Mouse (Mus musculus) heart, embryonic 12.5 days (tissue): Measurements from ENCODE around the gene Cltc. TPM values are rescaled to one million over a fixed set of nuclear protein-coding genes. Genes with fewer than 3 reads are reported as not detected.

ENCODE experiments used
- ATAC-seq: fragments of 200-750 bp; cut with Nextera tagmentation; 2 replicates; pipeline ENCODE4 v1.8.0; 2017; ENCODE audit warnings: moderate TSS enrichment, moderate library complexity; ENCODE audit not compliant: insufficient number of reproducible peaks, low FRiP score
- H3K27ac ChIP-seq: fragments of 300-500 bp; sonication (generic); 2 replicates; pipeline ENCODE4 v1.5.1; 2016; ENCODE audit warnings: mild to moderate bottlenecking, moderate library complexity; ENCODE audit not compliant: poor library complexity, severe bottlenecking
- H3K27me3 ChIP-seq: fragments of 300-500 bp; sonication (generic); replicated peaks from 2 replicates; pipeline ENCODE4 v1.6.1; 2016; ENCODE audit warnings: mild to moderate bottlenecking, moderate library complexity
- H3K36me3 ChIP-seq: fragments of 300-500 bp; sonication (generic); 2 replicates; pipeline ENCODE4 v1.6.1; 2016; ENCODE audit warnings: mild to moderate bottlenecking, moderate library complexity
- H3K4me1 ChIP-seq: fragments of 300-500 bp; sonication (generic); replicated peaks from 2 replicates; pipeline ENCODE4 v1.6.1; 2016; ENCODE audit warnings: mild to moderate bottlenecking
- H3K4me2 ChIP-seq: fragments of 300-500 bp; sonication (generic); 2 replicates; pipeline ENCODE4 v1.6.1; 2016; ENCODE audit warnings: mild to moderate bottlenecking, moderate library complexity
- H3K4me3 ChIP-seq: fragments of 300-500 bp; sonication (generic); 2 replicates; pipeline ENCODE4 v1.5.1; 2016; ENCODE audit warnings: mild to moderate bottlenecking
- H3K9ac ChIP-seq: fragments of 300-500 bp; sonication (generic); 2 replicates; pipeline ENCODE4 v1.6.1; 2016; ENCODE audit warnings: mild to moderate bottlenecking, moderate library complexity
- H3K9me3 ChIP-seq: fragments of 300-500 bp; sonication (generic); replicated peaks from 2 replicates; pipeline ENCODE4 v1.6.1; 2016; ENCODE audit warnings: mild to moderate bottlenecking, moderate library complexity
- WGBS: fragments of 180-500 bp; shearing (Covaris S2); methylation state at CpG from one replicate; pipeline ENCODE4 v1.1.7; 2016; 5-methylcytosine and 5-hydroxymethylcytosine counted together
- polyA plus RNA-seq: library from polyadenylated mRNA; unstranded; fragments of >200 nt; fragmentation: Nextera tagmentation; extraction: Ambion mirVana; gene quantifications from 2 replicates; pipeline ENCODE4 v1.2.1, GENCODE M21; 2016

The Cltc gene
- polyA plus RNA-seq, 1 experiment from 2014 or later, result 194 TPM

DNA sequence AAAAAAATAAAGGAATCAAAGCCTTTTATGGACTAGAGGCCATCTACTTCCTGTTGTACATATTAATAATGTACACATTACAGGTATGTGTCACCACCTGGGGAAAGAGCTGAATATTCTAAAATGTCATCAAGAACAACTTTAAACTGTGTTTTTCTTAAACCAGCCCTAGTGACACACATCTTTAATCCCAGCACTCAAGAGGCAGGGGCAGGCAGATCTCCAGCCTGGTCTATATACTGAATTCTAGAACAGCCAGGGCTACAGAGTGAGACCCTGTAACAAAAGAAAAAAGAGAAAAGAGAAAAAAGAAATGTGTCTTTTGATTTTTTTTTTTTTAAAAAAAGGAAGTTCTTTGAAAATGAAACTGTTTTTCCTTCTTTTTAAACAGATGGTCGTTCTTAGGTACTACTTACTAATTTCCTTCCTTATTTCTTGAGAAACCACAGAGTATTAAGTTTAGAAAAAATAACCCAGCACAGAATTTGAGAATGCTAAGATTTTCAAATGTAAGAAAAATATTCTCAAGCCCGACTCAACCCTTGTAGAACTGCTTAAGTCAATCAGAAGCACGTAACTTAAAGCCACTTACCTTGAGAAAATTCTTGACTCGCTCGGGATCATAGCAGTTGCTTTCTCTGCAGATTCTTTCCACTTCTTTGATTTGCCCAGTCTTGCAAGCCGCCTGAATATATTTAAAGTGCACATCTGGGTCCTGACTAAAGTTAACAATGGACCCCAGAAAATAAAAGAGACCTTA lies 39.9 kb downstream of the Cltc start:
- Histone ChIP-seq H3K9ac (no peak overlapping the region), H3K36me3 (peaks cover 64% of the 10 kb centered on the region), H3K27ac (no peak overlapping the region), H3K4me2 (no peak overlapping the region), H3K27me3 (no peaks in the 10 kb centered on the region), H3K4me3 (no peak overlapping the region), H3K9me3 (no peaks in the 10 kb centered on the region), H3K4me1 (no peaks in the 10 kb centered on the region)
- ATAC-seq, result no peak
- 91% methylated on average over 6 of the region's 6 CpGs for whole genome bisulfite sequencing

DNA sequence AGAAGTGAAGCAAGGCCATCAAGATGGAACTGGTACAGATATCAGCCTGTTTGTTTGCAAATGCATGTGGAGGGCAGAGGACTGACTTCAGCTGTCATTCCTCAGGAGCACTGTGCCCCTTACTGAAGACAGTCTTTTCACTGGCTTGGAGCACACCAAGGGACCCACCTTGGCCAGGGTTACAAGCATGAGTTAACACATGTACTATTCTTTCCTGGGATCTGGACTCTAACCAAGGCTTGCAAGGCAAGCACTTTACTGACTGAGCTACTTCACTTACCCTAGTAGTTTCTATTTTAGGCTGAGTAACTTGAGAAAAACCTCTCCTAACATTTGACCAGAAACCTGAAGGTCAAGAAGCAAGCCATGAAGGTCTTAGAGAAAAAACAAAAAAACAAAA lies 42.8 kb downstream of the Cltc start:
- Histone ChIP-seq H3K9me3 (no peaks in the 10 kb centered on the region), H3K27ac (peak overlapping the region; percentile 26; the same call in 1 of the 2 replicates), H3K4me3 (no peak overlapping the region), H3K9ac (no peak overlapping the region), H3K4me1 (0 out of 2 replicates have a peak, but pooled peaks cover 2% of the 10 kb centered on the region), H3K27me3 (no peaks in the 10 kb centered on the region), H3K36me3 (peaks cover 70% of the 10 kb centered on the region), H3K4me2 (no peak overlapping the region)
- ATAC-seq, result no peak

DNA sequence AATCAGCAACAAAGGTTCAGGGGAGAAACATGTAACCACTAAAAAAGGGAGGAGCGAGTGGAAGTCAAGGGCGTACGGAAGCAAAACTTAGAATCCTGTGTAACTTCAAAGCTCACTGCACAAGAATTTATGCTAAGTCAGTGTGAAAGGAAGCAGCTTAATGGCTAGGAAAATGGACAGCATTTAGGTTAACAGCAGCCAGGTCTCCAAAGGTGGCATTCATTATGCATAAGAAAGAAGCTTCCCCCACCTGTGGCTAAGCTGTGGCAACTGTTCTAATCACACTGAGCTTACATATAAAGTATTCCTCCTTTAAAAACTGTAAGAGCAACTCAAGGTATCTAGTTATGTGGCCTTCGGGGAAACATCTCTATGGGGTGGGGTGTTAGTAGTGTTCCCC lies 56.2 kb downstream of the Cltc start:
- no peaks in the 10 kb centered on the region for H3K4me1 ChIP-seq
- no peak overlapping the region for H3K9ac ChIP-seq
- peaks cover 83% of the 10 kb centered on the region for H3K36me3 ChIP-seq
- no peak overlapping the region for H3K27ac ChIP-seq
- H3K4me2 ChIP-seq, result no peak overlapping the region
- WGBS, result 91% methylated on average over 4 of the region's 4 CpGs
- no peak overlapping the region for H3K4me3 ChIP-seq
- no peak for ATAC-seq
- no peaks in the 10 kb centered on the region for H3K27me3 ChIP-seq
- no peaks in the 10 kb centered on the region for H3K9me3 ChIP-seq

DNA sequence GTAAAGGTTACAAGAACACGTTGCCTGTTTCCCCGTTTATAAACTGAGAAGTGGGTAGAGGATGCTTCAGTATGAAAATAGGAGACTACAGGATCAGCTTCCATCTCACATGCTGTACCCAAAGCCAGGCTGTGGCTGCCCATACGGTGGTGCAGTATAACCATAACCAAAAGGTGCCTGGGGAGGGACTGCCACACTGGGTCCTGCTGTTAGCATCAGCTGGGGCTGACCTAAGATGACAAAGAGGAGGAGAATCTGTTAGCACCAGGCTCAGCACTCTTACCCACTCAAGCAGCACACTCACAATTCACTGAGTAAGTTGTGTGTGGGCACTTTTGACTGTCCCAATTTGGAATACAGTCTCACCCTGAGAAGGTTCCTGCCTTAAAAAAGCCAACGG lies 61.9 kb downstream of the Cltc start:
- Histone ChIP-seq H3K9me3 (no peaks in the 10 kb centered on the region), H3K27ac (no peak overlapping the region), H3K9ac (no peak overlapping the region), H3K4me1 (no peaks in the 10 kb centered on the region), H3K4me2 (no peak overlapping the region), H3K27me3 (no peaks in the 10 kb centered on the region), H3K4me3 (no peak overlapping the region), H3K36me3 (peaks cover 78% of the 10 kb centered on the region)
- no peak for ATAC-seq
- WGBS, result 81% methylated on average over 4 of the region's 4 CpGs

DNA sequence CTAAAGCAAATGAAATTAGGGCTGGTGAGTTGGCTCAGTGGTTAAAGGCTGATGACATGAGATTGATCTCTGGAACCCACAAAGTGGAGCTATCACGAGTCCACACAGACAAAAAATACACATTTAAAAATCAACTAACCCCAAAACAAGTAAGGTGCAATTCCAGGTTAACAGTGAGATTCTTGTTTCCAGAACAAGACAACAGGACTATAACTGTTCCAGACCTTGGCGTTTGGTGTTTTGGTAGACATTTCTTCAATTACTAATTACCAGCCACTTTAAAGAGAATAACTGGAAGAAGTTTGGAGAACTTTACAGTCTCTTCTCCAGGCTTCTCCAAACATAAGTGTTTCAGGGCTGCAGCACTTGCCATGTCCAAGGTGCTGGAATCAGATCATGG lies 64.8 kb downstream of the Cltc start:
- Histone ChIP-seq H3K27ac (no peak overlapping the region), H3K27me3 (no peaks in the 10 kb centered on the region), H3K4me3 (no peak overlapping the region), H3K9ac (no peak overlapping the region), H3K9me3 (no peaks in the 10 kb centered on the region), H3K4me1 (no peaks in the 10 kb centered on the region), H3K36me3 (peaks cover 71% of the 10 kb centered on the region), H3K4me2 (no peak overlapping the region)
- no peak for ATAC-seq
- 86% methylated on average over 2 of the region's 2 CpGs for WGBS

DNA sequence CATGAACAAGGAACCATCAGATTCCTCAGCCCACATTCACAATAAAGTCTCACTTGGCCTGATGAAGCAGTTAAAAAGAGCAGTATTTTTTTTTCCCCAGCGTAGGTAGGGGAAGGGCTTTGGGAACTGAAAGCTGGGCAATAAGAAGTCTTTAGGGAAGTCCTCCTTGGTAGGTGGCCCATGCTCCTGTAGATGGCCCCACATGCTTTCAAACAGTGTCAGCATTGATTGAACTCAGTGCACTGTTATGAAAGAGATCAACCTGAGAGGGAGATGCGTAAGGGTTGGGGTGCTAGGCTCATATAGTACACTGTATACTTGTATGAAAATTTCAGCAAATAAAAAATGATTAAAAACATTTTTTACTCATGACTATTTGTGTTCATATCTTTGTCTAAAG lies 65.4 kb downstream of the Cltc start:
- no peaks in the 10 kb centered on the region for H3K9me3 ChIP-seq
- H3K4me2 ChIP-seq, result no peak overlapping the region
- no peak for ATAC-seq
- no peaks in the 10 kb centered on the region for H3K27me3 ChIP-seq
- no peak overlapping the region for H3K27ac ChIP-seq
- H3K4me3 ChIP-seq, result no peak overlapping the region
- H3K4me1 ChIP-seq, result peaks cover under 1% of the 10 kb centered on the region; the same call in 1 of the 2 replicates
- WGBS, result 86% methylated on average over 2 of the region's 2 CpGs
- H3K36me3 ChIP-seq, result peaks cover 71% of the 10 kb centered on the region
- H3K9ac ChIP-seq, result no peak overlapping the region

DNA sequence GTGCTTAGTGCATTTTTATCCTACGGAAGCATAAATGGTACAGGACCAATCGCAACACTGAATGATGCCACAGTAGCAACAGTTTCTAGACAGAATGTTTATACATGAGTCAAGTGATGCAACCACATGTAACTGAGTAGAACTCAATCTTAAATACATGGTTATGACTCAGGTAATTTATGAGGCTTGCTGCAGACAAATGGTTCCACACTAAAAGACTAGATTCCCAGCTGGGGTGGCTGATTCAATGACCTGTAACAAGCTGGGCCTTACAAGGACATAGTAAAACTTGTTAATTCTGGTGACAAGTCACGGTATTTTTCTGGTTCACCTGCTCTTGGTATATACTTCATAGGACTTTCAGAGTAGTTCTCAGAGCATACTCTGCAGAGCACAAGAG lies 65.9 kb downstream of the Cltc start:
- 94% methylated on average over 3 of the region's 3 CpGs for WGBS
- no peaks in the 10 kb centered on the region for H3K27me3 ChIP-seq
- H3K4me3 ChIP-seq, result no peak overlapping the region
- no peaks in the 10 kb centered on the region for H3K9me3 ChIP-seq
- H3K36me3 ChIP-seq, result peaks cover 69% of the 10 kb centered on the region
- H3K4me1 ChIP-seq, result peaks cover 3% of the 10 kb centered on the region; the same call in 1 of the 2 replicates
- no peak for ATAC-seq
- no peak overlapping the region for H3K27ac ChIP-seq
- no peak overlapping the region for H3K4me2 ChIP-seq
- no peak overlapping the region for H3K9ac ChIP-seq

DNA sequence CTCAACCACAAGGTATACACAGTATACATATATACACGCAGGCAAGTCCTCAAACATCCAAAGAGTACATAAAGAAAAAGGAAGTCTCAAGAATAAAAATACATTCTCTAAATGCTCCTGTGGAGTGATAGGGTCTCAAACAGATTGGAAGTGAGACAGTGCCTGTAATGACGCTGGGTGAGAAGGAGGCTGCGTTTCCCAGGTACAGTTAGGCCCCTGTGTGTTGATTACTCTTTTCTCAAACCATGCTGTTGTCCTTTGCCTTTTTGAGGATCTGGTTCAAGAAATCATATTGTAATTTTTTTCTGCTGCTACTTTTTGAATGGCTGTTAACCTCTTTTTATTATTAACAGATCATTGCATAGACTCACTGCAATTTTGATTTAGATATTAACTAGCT lies 67.0 kb downstream of the Cltc start:
- ATAC-seq, result no peak
- 91% methylated on average over 3 of the region's 3 CpGs for WGBS
- no peaks in the 10 kb centered on the region for H3K27me3 ChIP-seq
- H3K27ac ChIP-seq, result no peak overlapping the region
- H3K4me1 ChIP-seq, result peaks cover 8% of the 10 kb centered on the region
- no peak overlapping the region for H3K4me2 ChIP-seq
- no peak overlapping the region for H3K4me3 ChIP-seq
- H3K9ac ChIP-seq, result no peak overlapping the region
- H3K9me3 ChIP-seq, result no peaks in the 10 kb centered on the region
- peaks cover 66% of the 10 kb centered on the region for H3K36me3 ChIP-seq

DNA sequence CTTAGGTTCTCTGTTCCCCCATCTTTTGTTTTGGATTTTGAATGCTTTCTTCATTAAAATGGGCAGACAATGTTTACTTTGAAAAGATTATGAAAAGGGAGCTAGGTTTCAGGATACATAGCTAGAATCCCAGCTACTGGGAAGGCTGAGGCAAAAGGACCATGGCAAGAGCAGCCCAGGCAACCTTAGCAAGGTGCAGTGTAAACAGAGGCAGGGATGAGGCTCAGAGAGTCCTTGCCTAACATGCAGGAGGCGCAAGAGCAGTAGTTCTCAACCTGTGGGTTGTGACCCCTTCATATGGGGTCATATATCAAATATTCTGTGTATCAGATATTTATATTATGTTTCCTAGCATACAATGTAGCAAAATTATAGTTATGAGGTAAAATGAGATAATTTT lies 72.0 kb downstream of the Cltc start:
- peaks cover 28% of the 10 kb centered on the region for H3K36me3 ChIP-seq
- no peak overlapping the region for H3K27ac ChIP-seq
- WGBS, result 88% methylated on average over 1 of the region's 1 CpGs
- ATAC-seq, result no peak
- no peak overlapping the region for H3K9ac ChIP-seq
- H3K4me1 ChIP-seq, result peaks cover 23% of the 10 kb centered on the region
- H3K27me3 ChIP-seq, result no peaks in the 10 kb centered on the region
- no peaks in the 10 kb centered on the region for H3K9me3 ChIP-seq
- no peak overlapping the region for H3K4me3 ChIP-seq
- H3K4me2 ChIP-seq, result peak overlapping the region; percentile 29

DNA sequence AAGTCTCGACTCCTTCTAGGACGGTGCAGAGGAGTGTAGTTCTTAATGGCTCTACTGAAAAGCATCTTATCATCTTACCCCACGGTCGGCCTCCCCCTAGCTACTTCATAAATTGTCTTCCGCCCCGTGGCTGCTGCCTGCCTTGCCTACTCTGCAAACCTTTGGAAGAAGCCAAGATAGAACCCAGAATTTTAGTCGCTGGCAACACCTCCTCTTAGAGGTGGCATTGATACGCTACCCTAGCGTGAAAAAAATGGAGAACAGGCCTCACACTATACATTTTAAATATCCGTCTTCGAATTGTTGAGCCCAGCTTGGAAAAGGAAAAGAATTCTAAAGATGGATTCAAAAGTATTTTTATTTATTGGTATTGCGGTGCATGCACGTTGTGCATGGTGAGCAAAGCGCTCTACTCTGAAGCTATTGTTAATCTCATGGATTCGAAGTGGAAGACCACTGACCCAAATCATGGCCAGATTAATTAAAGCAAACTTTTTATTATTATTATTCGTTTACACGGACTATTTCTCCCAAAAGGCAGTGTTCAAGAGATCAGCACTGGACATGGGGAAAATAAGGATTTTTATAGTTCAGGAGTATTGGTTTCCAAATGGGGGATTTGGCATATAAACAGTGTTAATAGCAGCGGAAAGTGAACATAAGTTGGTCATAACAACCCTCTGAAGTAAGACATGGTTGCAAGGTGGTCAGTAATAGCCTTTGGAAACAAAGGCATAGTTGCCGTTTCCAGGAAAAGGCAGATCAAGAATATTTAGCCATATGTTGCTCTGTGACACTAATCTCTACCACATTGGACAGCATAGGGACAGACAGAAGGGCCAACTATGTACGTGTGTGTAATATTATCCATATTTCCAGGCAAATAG lies 73.0 kb downstream of the Cltc start:
- Histone ChIP-seq H3K9ac (peak overlapping the region; percentile 93), H3K27ac (peak overlapping the region; percentile 92), H3K4me2 (peak overlapping the region; percentile 91), H3K27me3 (no peaks in the 10 kb centered on the region), H3K4me3 (peak overlapping the region; percentile 95), H3K36me3 (peaks cover 18% of the 10 kb centered on the region), H3K4me1 (peaks cover 23% of the 10 kb centered on the region), H3K9me3 (no peaks in the 10 kb centered on the region)
- 9% methylated on average over 20 of the region's 20 CpGs for WGBS
- no peak for ATAC-seq

DNA sequence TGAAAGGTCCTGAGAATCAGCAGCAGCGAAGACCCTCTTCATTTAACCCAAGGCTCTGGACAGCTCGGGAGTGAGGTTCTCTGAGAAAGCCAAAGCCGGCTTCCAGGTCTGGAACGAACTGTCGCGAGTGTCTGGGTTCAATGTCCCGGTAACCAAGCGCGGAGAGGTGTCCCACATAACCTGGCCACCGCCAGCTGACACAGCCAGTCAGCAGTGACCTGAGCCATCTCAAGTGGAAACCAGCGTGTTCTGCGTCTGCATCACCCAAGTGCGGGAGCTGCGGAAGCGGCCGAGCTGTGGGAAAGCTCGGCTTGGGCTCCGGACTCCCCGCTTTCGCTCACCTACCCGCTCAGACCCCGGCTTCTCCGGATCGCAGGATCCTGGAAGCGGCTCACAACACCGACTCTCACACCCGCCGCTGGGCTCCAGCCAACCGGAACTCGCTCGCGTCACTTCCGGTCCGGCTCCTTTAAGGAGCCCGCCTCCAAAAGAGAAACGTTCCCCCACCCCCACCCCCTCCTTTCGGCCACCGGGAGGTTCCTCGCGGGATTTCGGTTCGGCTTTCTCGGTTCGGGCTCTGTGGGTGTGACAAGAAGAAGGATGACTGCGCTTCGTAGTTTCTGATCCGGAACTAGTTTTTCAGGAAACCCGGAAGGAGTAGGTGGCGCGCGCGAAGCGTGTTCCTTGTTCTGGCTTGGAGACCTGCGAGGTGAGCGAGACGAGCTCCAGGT lies 73.8 kb downstream of the Cltc start, which contains the start of the genes Vmp1 and Ptrh2:
Gene Vmp1, minus strand, starts transcription at position 442 of the 731 bp plus-strand sequence.
Gene Ptrh2, plus strand, starts transcription at position 591 of the 731 bp plus-strand sequence.
- Histone ChIP-seq H3K4me3 (peak within 1 kb of the TSS; percentile 95), H3K4me1 (peaks cover 28% of the 10 kb centered on the region), H3K9me3 (no peaks in the 10 kb centered on the region), H3K27ac (peak within 1 kb of the TSS; percentile 92), H3K27me3 (no peaks in the 10 kb centered on the region), H3K9ac (peak within 1 kb of the TSS; percentile 93), H3K4me2 (peak within 1 kb of the TSS; percentile 91), H3K36me3 (peaks cover 14% of the 10 kb centered on the region)
- peak; percentile 93 for ATAC-seq
- WGBS, result under 1% methylated on average over 56 of the region's 56 CpGs
